Mouse (Mus musculus): ENCODE data around the gene Lrrc8e.

DNA sequence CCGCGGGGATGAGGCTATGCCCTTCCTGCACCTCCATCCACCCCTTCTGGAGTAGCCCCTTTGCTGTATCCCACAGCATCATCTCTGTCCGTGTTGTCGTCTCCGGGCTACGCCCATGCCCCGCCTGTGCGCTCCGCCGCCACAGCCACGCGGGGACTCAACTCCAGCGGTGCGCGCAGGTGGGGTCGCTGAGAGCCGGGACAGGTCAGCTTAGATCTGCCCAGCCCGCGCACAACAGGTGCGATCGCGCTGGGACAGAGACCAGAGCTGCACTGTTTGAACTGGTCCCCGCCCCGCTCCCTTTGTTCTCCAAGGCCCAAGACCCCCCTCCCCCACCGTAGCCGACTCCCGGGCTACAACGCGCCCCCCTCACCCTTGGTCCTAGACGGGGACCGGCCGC is 32.1 kb downstream of the Lrrc8e start:
- TF ChIP-seq CTCF (IDR thresholded peaks at IDR 0.05; ENCODE audit: control insufficient read depth, insufficient read depth, insufficient read length) (no peak), USF1 (IDR thresholded peaks at IDR 0.05; ENCODE audit: low read depth) (no peak), MAX (IDR thresholded peaks at IDR 0.05) (no peak)

All from C2C12 (cell line).